Mouse (Mus musculus) heart, embryonic 14.5 days (tissue): Measurements from ENCODE around the gene Ppp1r3c. TPM values are rescaled to one million over a fixed set of nuclear protein-coding genes. Genes with fewer than 3 reads are reported as not detected.

ENCODE experiments used
- ATAC-seq: fragments of 200-750 bp; cut with Nextera tagmentation; 2 replicates; pipeline ENCODE4 v1.8.0; 2017; ENCODE audit warnings: low read depth, moderate TSS enrichment; ENCODE audit not compliant: insufficient number of reproducible peaks, insufficient read depth, low FRiP score
- H3K27ac ChIP-seq, 2 experiments: fragments of 200-500 bp in 1 of 2; fragments of 300-500 bp in 1 of 2; sonication (generic) in 1 of 2; replicated peaks in 1 of 2; 2 replicates each; pipeline ENCODE4 v1.5.1; 2012 to 2014; ENCODE audit warnings: low read depth in 2 of 2, low read length in 2 of 2, control low read depth in 1 of 2, mild to moderate bottlenecking in 1 of 2, mixed read lengths in 1 of 2; ENCODE audit not compliant: control insufficient read depth in 1 of 2, insufficient read depth in 1 of 2
- H3K27me3 ChIP-seq: fragments of 300-500 bp; sonication (generic); 2 replicates; pipeline ENCODE4 v1.6.1; 2014; ENCODE audit warnings: mild to moderate bottlenecking, low read length, control low read depth; ENCODE audit not compliant: control insufficient read depth, insufficient read depth
- H3K36me3 ChIP-seq: fragments of 300-500 bp; sonication (generic); 2 replicates; pipeline ENCODE4 v1.6.1; 2014; ENCODE audit warnings: mild to moderate bottlenecking, control low read depth, low read length, mixed read lengths; ENCODE audit not compliant: control insufficient read depth, insufficient read depth
- H3K4me1 ChIP-seq, 2 experiments: fragments of 200-500 bp in 1 of 2; fragments of 300-500 bp in 1 of 2; sonication (generic) in 1 of 2; 2 replicates each; pipeline ENCODE4 v1.6.1; 2012 to 2014; ENCODE audit warnings: low read length in 2 of 2, control low read depth in 1 of 2, mixed read lengths in 1 of 2; ENCODE audit not compliant: control insufficient read depth in 2 of 2, insufficient read depth in 2 of 2
- H3K4me2 ChIP-seq: fragments of 300-500 bp; sonication (generic); 2 replicates; pipeline ENCODE4 v1.6.1; 2014; ENCODE audit warnings: mild to moderate bottlenecking, low read length
- H3K4me3 ChIP-seq, 2 experiments: fragments of 200-500 bp in 1 of 2; fragments of 300-500 bp in 1 of 2; sonication (generic) in 1 of 2; 2 replicates each; pipeline ENCODE4 v1.5.1; 2012 to 2014; ENCODE audit warnings: low read length in 2 of 2, mild to moderate bottlenecking in 2 of 2, control low read depth in 1 of 2, low read depth in 1 of 2, moderate library complexity in 1 of 2; ENCODE audit not compliant: control insufficient read depth in 1 of 2, insufficient read depth in 1 of 2
- H3K9ac ChIP-seq: fragments of 300-500 bp; sonication (generic); 2 replicates; pipeline ENCODE4 v1.6.1; 2014; ENCODE audit warnings: mild to moderate bottlenecking, low read length
- H3K9me3 ChIP-seq: fragments of 300-500 bp; sonication (generic); 2 replicates; pipeline ENCODE4 v1.6.1; 2016; ENCODE audit warnings: low read length, control low read depth; ENCODE audit not compliant: control insufficient read depth
- WGBS: fragments of 180-500 bp; shearing (Covaris S2); extraction: QIAGEN DNeasy Blood & Tissue Kit; methylation state at CpG from one replicate; pipeline ENCODE4 v1.1.7; 2014; 5-methylcytosine and 5-hydroxymethylcytosine counted together
- polyA plus RNA-seq: library from polyadenylated mRNA; unstranded; fragments of >200 nt; fragmentation: Nextera tagmentation; extraction: Ambion mirVana; gene quantifications from 2 replicates; pipeline ENCODE4 v1.2.1, GENCODE M21; 2014

Ppp1r3c gene
- polyA plus RNA-seq, 1 experiment from 2014 or later, result 113 TPM

- Histone ChIP-seq H3K9ac (no peak overlapping the region), H3K4me3 (no peak overlapping the region), H3K4me2 (no peak overlapping the region), H3K27me3 (no peaks in the 10 kb centered on the region), H3K36me3 (no peaks in the 10 kb centered on the region), H3K4me1 (no peaks in the 10 kb centered on the region), H3K27ac (no peak overlapping the region), H3K9me3 (no peaks in the 10 kb centered on the region)
- ATAC-seq, result no peak
- WGBS, result 74% methylated on average over 8 of the region's 8 CpGs
Measured at GRCm38 (mm10) chr19:36773716-36774459, 37.4 kb upstream of the Ppp1r3c start.

GRCm38 (mm10) chr19:36768084-36768483, 31.6 kb upstream of the Ppp1r3c start:
- ATAC-seq, result no peak
- H3K9me3 ChIP-seq, result no peaks in the 10 kb centered on the region
- H3K9ac ChIP-seq, result no peak overlapping the region

DNA sequence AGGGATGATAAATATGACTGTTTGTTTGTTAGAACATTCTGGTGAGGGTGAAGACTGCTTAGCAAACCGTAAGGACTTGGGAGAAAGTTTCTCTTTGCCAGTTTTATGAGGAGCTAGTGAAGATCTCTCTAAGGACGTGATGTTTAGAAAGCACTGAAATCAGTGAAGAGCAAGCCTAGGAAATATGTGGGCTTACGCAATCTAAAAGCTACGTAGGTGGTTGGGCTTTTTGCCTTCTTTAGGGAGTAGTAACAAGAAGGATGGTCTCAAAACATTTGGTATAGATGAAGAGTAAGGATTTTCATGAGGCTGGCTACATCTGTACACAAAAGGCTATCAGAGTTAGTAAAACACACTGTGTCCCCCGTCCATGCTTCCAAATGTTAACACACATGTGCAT, 28.0 kb upstream of the Ppp1r3c start:
- H3K27ac ChIP-seq, result no peak overlapping the region
- no peaks in the 10 kb centered on the region for H3K36me3 ChIP-seq
- H3K9me3 ChIP-seq, result no peaks in the 10 kb centered on the region
- no peaks in the 10 kb centered on the region for H3K27me3 ChIP-seq
- 78% methylated on average over 5 of the region's 5 CpGs for WGBS
- H3K9ac ChIP-seq, result no peak overlapping the region
- no peak overlapping the region for H3K4me2 ChIP-seq
- no peaks in the 10 kb centered on the region for H3K4me1 ChIP-seq
- no peak overlapping the region for H3K4me3 ChIP-seq
- ATAC-seq, result no peak

More at GRCm38 (mm10) chr19:36768084-36768483, 31.6 kb upstream of the Ppp1r3c start:
- WGBS, result 66% methylated on average over 8 of the region's 8 CpGs
- Histone ChIP-seq H3K4me3 (no peak overlapping the region), H3K36me3 (no peaks in the 10 kb centered on the region), H3K27me3 (no peaks in the 10 kb centered on the region), H3K4me1 (no peaks in the 10 kb centered on the region), H3K27ac (no peak overlapping the region), H3K4me2 (no peak overlapping the region)

DNA sequence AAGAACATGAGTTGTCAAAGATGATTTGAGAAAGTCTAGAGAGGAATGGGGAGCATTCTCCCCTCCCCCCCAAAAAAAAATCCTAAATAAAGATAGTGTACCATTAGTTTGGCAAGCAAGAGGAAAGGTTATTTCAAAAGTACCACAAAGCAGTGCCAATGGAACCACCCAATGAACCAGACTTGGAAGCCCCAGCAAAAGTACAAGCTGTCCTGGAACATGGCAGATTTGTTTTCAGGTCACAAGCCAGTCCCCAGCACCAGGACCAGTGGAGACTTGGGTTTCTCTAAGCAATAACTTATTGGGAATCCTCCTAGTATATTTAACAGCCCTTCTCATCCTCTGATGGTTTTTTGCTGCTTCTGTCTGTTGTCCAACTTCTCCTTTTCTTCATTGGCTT, 12.5 kb upstream of the Ppp1r3c start:
- H3K9me3 ChIP-seq, result no peaks in the 10 kb centered on the region
- H3K36me3 ChIP-seq, result no peaks in the 10 kb centered on the region
- no peaks in the 10 kb centered on the region for H3K4me1 ChIP-seq
- no peak for ATAC-seq
- H3K9ac ChIP-seq, result no peak overlapping the region
- no peak overlapping the region for H3K27ac ChIP-seq
- H3K4me2 ChIP-seq, result no peak overlapping the region
- H3K4me3 ChIP-seq, result no peak overlapping the region
- H3K27me3 ChIP-seq, result no peaks in the 10 kb centered on the region

- no peaks in the 10 kb centered on the region for H3K27me3 ChIP-seq
- no peak overlapping the region for H3K4me3 ChIP-seq
- ATAC-seq, result no peak
- no peak overlapping the region for H3K4me2 ChIP-seq
- H3K9me3 ChIP-seq, result no peaks in the 10 kb centered on the region
- H3K27ac ChIP-seq, result no peak overlapping the region
- no peak overlapping the region for H3K9ac ChIP-seq
- H3K36me3 ChIP-seq, result no peaks in the 10 kb centered on the region
- peaks cover 0 to 2% of the 10 kb centered on the region in 2 experiments; a peak in 2 of 4 replicates for H3K4me1 ChIP-seq
Measured at GRCm38 (mm10) chr19:36742331-36742730, 5.9 kb upstream of the Ppp1r3c start.

GRCm38 (mm10) chr19:36739566-36740211, 3.2 kb upstream of the Ppp1r3c start:
- ATAC-seq, result no peak
- Histone ChIP-seq H3K27ac (no peak overlapping the region), H3K4me2 (no peak overlapping the region), H3K4me3 (no peak overlapping the region), H3K9me3 (no peaks in the 10 kb centered on the region), H3K4me1 (peaks cover 2 to 6% of the 10 kb centered on the region in 2 experiments; a peak in 3 of 4 replicates), H3K36me3 (no peaks in the 10 kb centered on the region), H3K9ac (no peak overlapping the region), H3K27me3 (no peaks in the 10 kb centered on the region)
- 53% methylated on average over 7 of the region's 7 CpGs for WGBS

- ATAC-seq, result no peak
- H3K27me3 ChIP-seq, result no peaks in the 10 kb centered on the region
- 67% methylated on average over 5 of the region's 5 CpGs for WGBS
- H3K4me1 ChIP-seq, result peaks cover 2 to 11% of the 10 kb centered on the region in 2 experiments; a peak in 3 of 4 replicates
- peaks cover 11% of the 10 kb centered on the region for H3K36me3 ChIP-seq
- H3K4me3 ChIP-seq, result no peak overlapping the region
- no peak overlapping the region for H3K9ac ChIP-seq
- H3K9me3 ChIP-seq, result no peaks in the 10 kb centered on the region
- H3K27ac ChIP-seq, result peak overlapping the region in 1 of 2 experiments; percentile 99; a peak in 2 of 4 replicates
- H3K4me2 ChIP-seq, result no peak overlapping the region
Measured at GRCm38 (mm10) chr19:36738009-36738408, 1.6 kb upstream of the Ppp1r3c start.
